Mouse (Mus musculus): ENCODE data around the gene Olr1.
"Not testable (repeated sequence)": the region's sequence is repeated elsewhere in the genome, so short reads cannot be mapped to it uniquely, and the experiment has no call there.

Olr1 gene

GRCm38 (mm10) chr6:129510120-129510911, 3.4 kb upstream of the Olr1 start:
- DNase-seq: no peak

- no peak for DNase-seq
Measured at GRCm38 (mm10) chr6:129503471-129503870, 3.5 kb downstream of the Olr1 start.

DNA sequence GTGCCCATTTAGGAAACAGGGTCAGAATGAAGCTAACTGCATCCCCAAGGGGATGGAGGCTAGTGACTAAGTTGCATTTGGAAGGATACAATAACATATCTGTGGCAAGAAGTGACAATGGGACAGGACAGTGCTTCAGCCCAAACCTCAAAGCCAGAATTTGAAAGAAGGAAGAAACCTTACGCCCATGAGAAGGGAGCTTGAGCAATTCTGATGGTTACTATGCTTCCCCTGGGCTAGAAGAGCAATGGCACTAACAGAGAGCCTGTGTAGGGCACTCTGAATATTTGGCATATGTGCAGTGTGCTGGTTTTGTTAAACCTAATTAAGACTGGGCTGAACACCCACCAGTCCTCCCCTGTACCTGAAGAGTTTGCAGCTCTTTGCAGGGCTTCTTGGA, 7.4 kb downstream of the Olr1 start:
- DNase-seq: not testable (repeated sequence)

DNA sequence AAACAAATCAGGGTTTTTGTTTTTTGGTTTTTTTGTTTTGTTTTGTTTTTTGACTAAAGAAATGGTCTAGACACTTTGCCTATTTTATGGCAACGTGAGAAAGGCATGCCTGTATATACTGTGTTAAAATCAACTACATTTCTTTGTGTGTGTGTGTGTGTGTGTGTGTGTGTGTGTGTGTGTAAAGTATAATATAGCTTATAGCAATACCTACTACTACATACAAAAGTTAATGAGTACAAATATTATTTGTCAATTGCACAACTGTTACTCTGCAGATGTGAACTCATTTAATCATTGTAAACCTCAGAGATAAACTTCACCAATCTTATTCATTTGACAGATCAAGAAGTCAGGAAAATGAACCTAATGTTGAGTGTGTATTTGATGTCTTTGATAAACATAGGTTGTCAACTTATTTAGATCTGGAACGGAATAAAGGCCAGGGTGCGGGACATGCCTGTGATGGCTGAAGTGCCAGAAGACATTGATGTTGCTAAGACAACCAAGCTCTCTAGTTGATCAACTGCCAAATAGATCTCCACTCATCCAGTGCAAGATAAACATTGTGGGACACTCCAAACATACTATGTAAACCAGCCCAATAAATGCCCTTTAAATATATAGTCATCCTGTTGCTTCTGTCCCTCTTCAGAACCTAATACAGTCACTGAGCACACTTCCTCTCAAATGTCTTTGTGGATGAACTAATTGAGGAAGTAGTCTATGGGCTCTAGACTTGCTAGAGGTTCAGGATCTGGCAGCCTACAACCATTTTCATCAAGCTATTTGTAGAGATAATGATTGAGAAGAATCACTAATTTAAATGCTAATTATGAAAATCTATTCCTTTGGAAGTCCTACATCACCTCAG, 9.4 kb downstream of the Olr1 start:
- DNase-seq: no peak

- no peak for DNase-seq
Measured at GRCm38 (mm10) chr6:129494924-129495323, 12.0 kb downstream of the Olr1 start.

- DNase-seq: no peak
Measured at GRCm38 (mm10) chr6:129480089-129480958, 26.6 kb downstream of the Olr1 start.

DNA sequence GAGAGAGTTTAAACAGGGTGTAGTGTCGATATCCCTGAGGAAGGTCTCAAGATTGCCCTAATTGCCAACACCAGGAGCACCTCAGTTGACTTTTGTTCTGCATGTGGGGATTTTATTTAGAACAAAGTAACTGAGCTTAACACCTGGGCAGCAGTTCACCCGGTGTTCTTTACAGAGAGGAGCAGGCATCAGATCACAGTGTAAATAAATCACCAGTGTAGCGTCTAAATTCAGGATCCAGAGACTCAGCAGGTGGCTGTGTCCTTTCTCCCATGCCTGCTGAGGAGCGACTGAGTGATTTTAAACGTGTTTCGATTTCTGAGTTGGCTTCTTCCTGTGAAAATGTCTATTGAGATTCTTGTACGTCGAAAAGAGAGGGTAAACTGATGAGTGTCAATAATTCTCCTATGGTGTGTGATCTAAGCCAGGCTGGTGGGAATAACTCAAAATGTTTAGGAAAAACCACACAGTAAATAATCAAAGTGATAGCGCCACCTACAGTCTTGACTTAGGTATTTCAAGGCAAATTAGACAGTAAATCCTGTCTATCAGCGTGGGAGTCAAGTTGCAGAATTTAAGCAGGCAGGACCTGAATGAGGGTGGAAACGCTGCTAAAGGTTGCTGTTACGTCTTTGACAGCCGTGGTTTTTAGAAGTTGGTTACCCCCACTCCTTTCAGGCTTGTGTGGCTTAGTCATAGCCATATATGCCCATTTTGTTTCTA, 30.4 kb downstream of the Olr1 start:
- DNase-seq: no peak

GRCm38 (mm10) chr6:129472627-129473026, 34.3 kb downstream of the Olr1 start:
- no peak for DNase-seq

- DNase-seq: no peak
Measured at GRCm38 (mm10) chr6:129471386-129471785, 35.6 kb downstream of the Olr1 start.

DNA sequence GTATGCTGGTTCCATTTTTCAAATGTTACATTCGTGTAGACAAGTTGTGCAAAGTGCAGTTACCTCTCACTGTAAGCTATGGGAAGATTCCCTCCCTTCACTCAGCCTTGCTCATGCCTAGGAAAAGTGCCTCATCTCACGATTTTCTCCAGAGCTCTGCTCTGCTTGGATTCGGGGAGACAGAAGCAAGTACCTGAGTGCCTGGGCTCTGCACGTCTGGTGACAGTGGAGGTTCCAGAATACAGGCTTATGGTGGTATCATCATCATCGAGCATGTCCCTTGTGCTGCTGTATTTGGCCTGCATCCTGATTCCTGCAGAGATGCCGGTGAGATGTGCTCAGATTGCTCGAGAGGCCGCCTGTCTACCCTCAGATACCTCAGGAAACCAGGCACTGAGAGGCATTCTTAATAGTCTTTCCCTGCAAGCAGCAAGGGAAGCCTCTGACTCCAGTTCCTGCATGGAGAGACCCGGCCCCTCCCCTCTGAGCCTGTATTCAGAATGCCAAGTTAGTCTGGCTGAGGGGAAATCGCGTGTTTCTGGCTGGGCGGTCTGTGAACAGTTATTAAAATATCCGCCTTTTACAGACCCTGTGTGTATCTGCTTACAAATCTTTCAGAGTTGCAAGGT, 55.4 kb downstream of the Olr1 start, which contains the start of gene Clec1a:
TSS of gene Clec1a (minus strand) at position 590 of the 629 bp plus-strand sequence.
- DNase-seq: no peak

- DNase-seq: no peak
Measured at GRCm38 (mm10) chr6:129449743-129450142, 57.2 kb downstream of the Olr1 start.

GRCm38 (mm10) chr6:129438033-129438432, 68.9 kb downstream of the Olr1 start:
- DNase-seq: no peak

DNA sequence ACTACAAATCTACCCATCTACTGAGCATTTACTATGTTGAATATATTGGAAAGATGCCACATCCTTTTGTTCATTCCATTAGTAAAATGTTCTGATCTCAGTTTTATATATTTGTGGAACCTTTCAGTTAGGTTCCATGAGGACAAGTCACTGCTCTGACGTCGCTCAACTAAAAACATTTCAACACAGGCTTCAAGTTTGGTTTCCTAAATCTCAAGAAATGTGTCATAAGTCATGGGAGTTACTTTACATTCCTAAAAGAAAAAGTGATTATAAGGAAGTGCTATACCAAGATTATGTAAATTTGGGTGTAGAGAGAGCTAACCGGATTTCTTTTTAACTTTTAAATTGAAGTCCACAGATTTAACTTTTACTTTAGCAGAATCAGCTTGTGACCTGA, 70.9 kb downstream of the Olr1 start:
- no peak for DNase-seq
